Mouse (Mus musculus): ENCODE measurements around the gene Ankrd44. TPM values are rescaled to one million over a fixed set of nuclear protein-coding genes. Genes with fewer than 3 reads are reported as not detected.

The Ankrd44 gene
- polyA plus RNA-seq, 1 experiment = 2.2 TPM

GRCm38 (mm10) chr1:54872857-54873616 is 53.1 kb downstream of the Ankrd44 start:
- no peak overlapping the region for H3ac ChIP-seq (ENCODE audit: control insufficient read depth, insufficient read length, low read depth)
- H3K27me3 ChIP-seq (ENCODE audit: control insufficient read depth, insufficient read depth, insufficient read length) = no peaks in the 10 kb centered on the region
- H3K36me3 ChIP-seq (ENCODE audit: control insufficient read depth, insufficient read depth) = no peaks in the 10 kb centered on the region
- TF ChIP-seq FOSL1 (IDR thresholded peaks at IDR 0.05; ENCODE audit: insufficient read depth, low read length, poor library complexity, severe bottlenecking) (no peak), CTCF (IDR thresholded peaks at IDR 0.05; ENCODE audit: control insufficient read depth, insufficient read depth, insufficient read length) (no peak), MYOD1 (IDR thresholded peaks at IDR 0.05; ENCODE audit: control insufficient read depth, insufficient read length, low read depth) (no peak), CEBPB (IDR thresholded peaks at IDR 0.05; ENCODE audit: low read depth) (no peak), USF1 (IDR thresholded peaks at IDR 0.05; ENCODE audit: low read depth) (no peak), MAX (IDR thresholded peaks at IDR 0.05) (no peak), MYOG (IDR thresholded peaks at IDR 0.05; ENCODE audit: control insufficient read depth, extremely low read depth, insufficient read length) (no peak)
- no peak overlapping the region for H3K4me3 ChIP-seq (ENCODE audit: insufficient read depth, poor library complexity, severe bottlenecking)
- no peaks in the 10 kb centered on the region for H3K79me3 ChIP-seq (ENCODE audit: low read depth)
- H3K79me2 ChIP-seq (ENCODE audit: control insufficient read depth, insufficient read depth) = no peaks in the 10 kb centered on the region

GRCm38 (mm10) chr1:54871321-54871720 is 54.9 kb downstream of the Ankrd44 start:
- no peak for TF ChIP-seq MYOG (IDR thresholded peaks at IDR 0.05; ENCODE audit: control insufficient read depth, extremely low read depth, insufficient read length)
- no peak for TF ChIP-seq MYOD1 (IDR thresholded peaks at IDR 0.05; ENCODE audit: control insufficient read depth, insufficient read length, low read depth)
- TF ChIP-seq CEBPB (IDR thresholded peaks at IDR 0.05; ENCODE audit: low read depth) = no peak
- TF ChIP-seq FOSL1 (IDR thresholded peaks at IDR 0.05; ENCODE audit: insufficient read depth, low read length, poor library complexity, severe bottlenecking) = no peak
- Histone ChIP-seq H3ac (ENCODE audit: control insufficient read depth, insufficient read length, low read depth) (no peak overlapping the region), H3K36me3 (ENCODE audit: control insufficient read depth, insufficient read depth) (no peaks in the 10 kb centered on the region)

GRCm38 (mm10) chr1:54870634-54871033 is 55.6 kb downstream of the Ankrd44 start:
- Histone ChIP-seq H3K4me3 (ENCODE audit: insufficient read depth, poor library complexity, severe bottlenecking) (no peak overlapping the region), H3K79me2 (ENCODE audit: control insufficient read depth, insufficient read depth) (no peaks in the 10 kb centered on the region), H3K36me3 (ENCODE audit: control insufficient read depth, insufficient read depth) (no peaks in the 10 kb centered on the region), H3K79me3 (ENCODE audit: low read depth) (no peaks in the 10 kb centered on the region), H3K27me3 (ENCODE audit: control insufficient read depth, insufficient read depth, insufficient read length) (no peaks in the 10 kb centered on the region), H3ac (ENCODE audit: control insufficient read depth, insufficient read length, low read depth) (no peak overlapping the region)
- TF ChIP-seq CTCF (IDR thresholded peaks at IDR 0.05; ENCODE audit: control insufficient read depth, insufficient read depth, insufficient read length) (no peak), MYOG (IDR thresholded peaks at IDR 0.05; ENCODE audit: control insufficient read depth, extremely low read depth, insufficient read length) (no peak), USF1 (IDR thresholded peaks at IDR 0.05; ENCODE audit: low read depth) (no peak)

More at GRCm38 (mm10) chr1:54871321-54871720, 54.9 kb downstream of the Ankrd44 start:
- Histone ChIP-seq H3K4me3 (ENCODE audit: insufficient read depth, poor library complexity, severe bottlenecking) (no peak overlapping the region), H3K79me3 (ENCODE audit: low read depth) (no peaks in the 10 kb centered on the region), H3K27me3 (ENCODE audit: control insufficient read depth, insufficient read depth, insufficient read length) (no peaks in the 10 kb centered on the region), H3K79me2 (ENCODE audit: control insufficient read depth, insufficient read depth) (no peaks in the 10 kb centered on the region)

GRCm38 (mm10) chr1:54867226-54867625 is 59.0 kb downstream of the Ankrd44 start:
- Histone ChIP-seq H3K4me3 (ENCODE audit: insufficient read depth, poor library complexity, severe bottlenecking) (no peak overlapping the region), H3K27me3 (ENCODE audit: control insufficient read depth, insufficient read depth, insufficient read length) (no peaks in the 10 kb centered on the region), H3K79me2 (ENCODE audit: control insufficient read depth, insufficient read depth) (no peaks in the 10 kb centered on the region), H3K36me3 (ENCODE audit: control insufficient read depth, insufficient read depth) (no peaks in the 10 kb centered on the region), H3K79me3 (ENCODE audit: low read depth) (no peaks in the 10 kb centered on the region), H3ac (ENCODE audit: control insufficient read depth, insufficient read length, low read depth) (no peak overlapping the region)
- no peak for TF ChIP-seq USF1 (IDR thresholded peaks at IDR 0.05; ENCODE audit: low read depth)
- TF ChIP-seq MYOG (IDR thresholded peaks at IDR 0.05; ENCODE audit: control insufficient read depth, extremely low read depth, insufficient read length) = no peak
- TF ChIP-seq FOSL1 (IDR thresholded peaks at IDR 0.05; ENCODE audit: insufficient read depth, low read length, poor library complexity, severe bottlenecking) = no peak
- no peak for TF ChIP-seq CTCF (IDR thresholded peaks at IDR 0.05; ENCODE audit: control insufficient read depth, insufficient read depth, insufficient read length)
- no peak for TF ChIP-seq MYOD1 (IDR thresholded peaks at IDR 0.05; ENCODE audit: control insufficient read depth, insufficient read length, low read depth)
- TF ChIP-seq CEBPB (IDR thresholded peaks at IDR 0.05; ENCODE audit: low read depth) = no peak
- TF ChIP-seq MAX (IDR thresholded peaks at IDR 0.05) = no peak

GRCm38 (mm10) chr1:54866131-54866530 is 60.1 kb downstream of the Ankrd44 start:
- H3K4me3 ChIP-seq (ENCODE audit: insufficient read depth, poor library complexity, severe bottlenecking) = no peak overlapping the region
- TF ChIP-seq MYOD1 (IDR thresholded peaks at IDR 0.05; ENCODE audit: control insufficient read depth, insufficient read length, low read depth) (no peak), MAX (IDR thresholded peaks at IDR 0.05) (no peak), MYOG (IDR thresholded peaks at IDR 0.05; ENCODE audit: control insufficient read depth, extremely low read depth, insufficient read length) (no peak), CTCF (IDR thresholded peaks at IDR 0.05; ENCODE audit: control insufficient read depth, insufficient read depth, insufficient read length) (no peak)
- no peaks in the 10 kb centered on the region for H3K79me2 ChIP-seq (ENCODE audit: control insufficient read depth, insufficient read depth)
- no peaks in the 10 kb centered on the region for H3K27me3 ChIP-seq (ENCODE audit: control insufficient read depth, insufficient read depth, insufficient read length)
- no peaks in the 10 kb centered on the region for H3K79me3 ChIP-seq (ENCODE audit: low read depth)
- no peak overlapping the region for H3ac ChIP-seq (ENCODE audit: control insufficient read depth, insufficient read length, low read depth)
- H3K36me3 ChIP-seq (ENCODE audit: control insufficient read depth, insufficient read depth) = no peaks in the 10 kb centered on the region
